Mouse (Mus musculus) testis, adult 2 months (tissue): ENCODE data around the gene Tmem204.

Experiments
- CTCF ChIP-seq: fragments of 200-500 bp; IDR thresholded peaks from 2 replicates; pipeline ENCODE4 v1.5.1; 2012; ENCODE audit warnings: low read depth, mild to moderate bottlenecking, inconsistent platforms, low read length, moderate library complexity; ENCODE audit not compliant: control insufficient read depth, insufficient read depth, insufficient replicate concordance
- POLR2A ChIP-seq: fragments of 200-500 bp; IDR thresholded peaks from 2 replicates; pipeline ENCODE4 v1.6.1; 2012; ENCODE audit warnings: low read depth, mild to moderate bottlenecking, inconsistent platforms, low read length, moderate library complexity; ENCODE audit not compliant: control insufficient read depth

- TF ChIP-seq CTCF: no peak
- no peak for TF ChIP-seq POLR2A
These were observed 27.8 kb upstream of the Tmem204 start for GRCm38 (mm10) chr17:25111220-25111619.
